Mouse (Mus musculus) hindbrain, embryonic 14.5 days (tissue): ENCODE results near the gene Ephb1. TPM values are rescaled to one million over a fixed set of nuclear protein-coding genes. Genes with fewer than 3 reads are reported as not detected.

Experiments used
- ATAC-seq: fragments of 200-750 bp; cut with Nextera tagmentation; 2 replicates; pipeline ENCODE4 v1.8.0; 2017; ENCODE audit warnings: moderate number of reproducible peaks, mild to moderate bottlenecking, moderate TSS enrichment, moderate library complexity; ENCODE audit not compliant: low FRiP score
- DNase-seq: peaks from one replicate; pipeline ENCODE4 v3.0.0-alpha.2; 2015; ENCODE audit warnings: low spot score
- H3K27ac ChIP-seq: fragments of 300-500 bp; sonication (generic); 2 replicates; pipeline ENCODE4 v1.5.1; 2014; ENCODE audit warnings: mild to moderate bottlenecking, moderate library complexity
- H3K27me3 ChIP-seq: fragments of 300-500 bp; sonication (generic); 2 replicates; pipeline ENCODE4 v1.6.1; 2014; ENCODE audit warnings: mild to moderate bottlenecking, low read length, mixed read lengths; ENCODE audit not compliant: control insufficient read depth, insufficient read depth
- H3K36me3 ChIP-seq: fragments of 300-500 bp; sonication (generic); replicated peaks from 2 replicates; pipeline ENCODE4 v1.6.1; 2014; ENCODE audit not compliant: control insufficient read depth, insufficient read depth
- H3K4me1 ChIP-seq: fragments of 300-500 bp; sonication (generic); replicated peaks from 2 replicates; pipeline ENCODE4 v1.6.1; 2014; ENCODE audit warnings: antibody characterized with exemption, low read length, mixed read lengths; ENCODE audit not compliant: control insufficient read depth, insufficient read depth
- H3K4me2 ChIP-seq: fragments of 300-500 bp; sonication (generic); replicated peaks from 2 replicates; pipeline ENCODE4 v1.6.1; 2014; ENCODE audit warnings: mild to moderate bottlenecking, moderate library complexity
- H3K4me3 ChIP-seq: fragments of 300-500 bp; sonication (generic); replicated peaks from 2 replicates; pipeline ENCODE4 v1.5.1; 2014; ENCODE audit warnings: mild to moderate bottlenecking, low read length
- H3K9ac ChIP-seq: fragments of 300-500 bp; sonication (generic); 2 replicates; pipeline ENCODE4 v1.6.1; 2014
- H3K9me3 ChIP-seq: fragments of 300-500 bp; sonication (generic); 2 replicates; pipeline ENCODE4 v1.6.1; 2016; ENCODE audit warnings: low read length; ENCODE audit not compliant: control insufficient read depth
- WGBS: fragments of 180-500 bp; shearing (Covaris S2); extraction: QIAGEN DNeasy Blood & Tissue Kit; methylation state at CpG from one replicate; pipeline ENCODE4 v1.1.7; 2014; 5-methylcytosine and 5-hydroxymethylcytosine counted together
- polyA plus RNA-seq: library from polyadenylated mRNA; unstranded; fragments of >200 nt; fragmentation: Nextera tagmentation; extraction: Ambion mirVana; gene quantifications from 2 replicates; pipeline ENCODE4 v1.2.1, GENCODE M21; 2014

The Ephb1 gene
- polyA plus RNA-seq, 1 experiment from 2014 or later = 52.2 TPM

DNA sequence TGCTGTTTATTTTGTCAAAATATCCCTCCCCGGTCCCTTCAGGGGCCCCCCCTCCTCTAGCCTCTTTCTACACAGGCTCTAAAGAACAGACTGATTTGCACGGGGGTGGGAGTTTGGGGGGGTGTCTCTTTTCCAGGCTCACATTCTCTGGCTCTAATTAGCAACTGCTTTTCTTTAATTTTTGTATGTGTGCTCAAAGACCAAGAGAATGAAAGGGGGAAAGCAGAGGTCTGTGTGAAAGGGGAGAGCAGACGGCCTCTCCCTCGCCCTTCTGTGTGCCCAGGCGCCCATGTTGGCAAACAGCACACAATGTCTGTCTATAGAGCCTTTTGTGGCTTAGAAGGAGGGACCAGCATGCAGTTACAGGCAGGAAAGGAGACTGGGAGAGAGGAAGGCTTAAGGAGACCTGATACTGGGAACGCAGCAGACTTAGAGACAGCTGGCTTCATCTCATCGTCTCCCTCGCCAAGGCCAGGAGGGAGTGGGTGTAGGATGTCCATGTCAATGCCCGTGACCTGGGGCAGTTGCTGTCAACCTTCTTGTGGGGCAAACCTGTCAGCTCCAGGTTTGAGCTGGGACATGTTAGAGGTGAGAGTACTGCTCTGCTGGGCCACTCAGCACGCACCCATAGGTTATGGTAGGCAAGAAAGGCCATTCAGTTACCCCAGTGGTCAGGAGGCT, 172.5 kb downstream of the Ephb1 start:
- ATAC-seq = peak; percentile 74; the same call in 1 of the 2 replicates

DNA sequence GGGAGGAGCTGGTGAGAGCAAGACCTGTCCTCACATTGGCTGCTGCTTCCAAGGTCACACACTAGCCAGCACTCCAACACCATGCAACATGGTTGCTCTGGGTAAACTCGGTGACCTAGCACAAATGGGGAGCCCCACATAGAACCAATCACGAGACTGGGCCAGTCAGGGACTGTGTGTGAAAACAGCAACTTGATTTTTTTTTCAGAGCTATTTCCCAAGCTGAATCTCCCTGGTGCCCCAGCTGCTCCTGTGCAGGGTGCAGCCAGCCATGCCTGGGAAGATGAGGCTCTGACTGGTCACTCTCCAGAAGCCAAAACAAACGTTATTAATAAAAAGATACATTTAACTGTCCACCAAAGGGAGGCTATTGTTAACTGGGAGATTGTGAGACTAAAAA, 173.2 kb downstream of the Ephb1 start:
- DNase-seq = no peak
- Histone ChIP-seq H3K27me3 (no peaks in the 10 kb centered on the region), H3K4me3 (no peak overlapping the region), H3K36me3 (no peaks in the 10 kb centered on the region), H3K9ac (no peak overlapping the region), H3K4me1 (peaks cover 30% of the 10 kb centered on the region), H3K27ac (peak overlapping the region; percentile 38; the same call in 1 of the 2 replicates), H3K4me2 (no peak overlapping the region), H3K9me3 (no peaks in the 10 kb centered on the region)
- 0 out of 2 replicates have a peak, but pooled peaks have one; percentile 18 for ATAC-seq
- 23% methylated on average over 3 of the region's 3 CpGs for WGBS

More for the DNA sequence above, 172.5 kb downstream of the Ephb1 start:
- Histone ChIP-seq H3K9ac (no peak overlapping the region), H3K27me3 (no peaks in the 10 kb centered on the region), H3K4me3 (no peak overlapping the region), H3K4me1 (peaks cover 30% of the 10 kb centered on the region), H3K27ac (no peak overlapping the region; the same call in 1 of the 2 replicates), H3K4me2 (no peak overlapping the region), H3K36me3 (no peaks in the 10 kb centered on the region), H3K9me3 (no peaks in the 10 kb centered on the region)
- DNase-seq = no peak
- 58% methylated on average over 10 of the region's 10 CpGs for WGBS

DNA sequence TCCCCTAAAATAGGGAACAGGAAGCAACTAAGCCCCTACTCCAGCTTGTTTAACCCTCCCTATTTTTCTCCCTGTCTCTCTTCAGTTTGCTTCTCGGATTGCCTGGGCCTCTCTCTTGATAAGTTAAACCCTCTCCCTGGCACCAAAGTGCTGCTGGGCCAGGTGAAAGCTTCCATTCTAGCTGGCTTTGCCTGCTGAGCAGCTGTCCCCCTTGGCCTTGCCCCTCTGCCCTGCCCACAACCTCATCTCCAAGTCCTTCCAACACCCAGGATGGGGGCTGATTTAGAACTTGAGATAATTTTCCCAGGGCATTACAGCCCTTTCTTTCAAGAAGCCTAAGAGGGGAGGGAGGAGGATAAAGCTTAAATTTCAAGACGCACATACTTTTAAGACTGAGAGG, 174.0 kb downstream of the Ephb1 start:
- ATAC-seq = no peak
- Histone ChIP-seq H3K27ac (peak overlapping the region; percentile 38; the same call in 1 of the 2 replicates), H3K9me3 (no peaks in the 10 kb centered on the region), H3K4me3 (no peak overlapping the region), H3K36me3 (no peaks in the 10 kb centered on the region), H3K4me1 (peaks cover 30% of the 10 kb centered on the region), H3K27me3 (no peaks in the 10 kb centered on the region), H3K9ac (no peak overlapping the region), H3K4me2 (no peak overlapping the region)
- WGBS = 61% methylated on average over 2 of the region's 2 CpGs
- DNase-seq = no peak

DNA sequence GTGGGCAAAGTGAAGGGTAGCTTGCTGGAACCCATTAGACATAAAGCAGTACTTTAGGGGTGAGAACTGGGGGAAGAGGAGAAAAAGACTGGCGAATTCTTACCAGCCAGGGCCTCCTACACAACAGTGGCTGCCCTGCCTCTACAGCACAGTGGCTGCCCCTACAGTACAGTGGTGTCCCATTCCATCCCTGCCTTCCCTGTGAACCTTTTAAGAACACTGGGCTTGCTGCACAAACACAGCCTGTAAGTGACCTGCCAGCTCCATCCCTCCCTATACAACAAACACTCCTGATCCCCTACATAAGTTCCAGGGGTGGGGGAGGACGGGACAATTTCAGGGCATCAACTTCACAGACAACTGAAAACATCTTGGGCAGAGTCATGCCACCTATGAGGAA, 174.4 kb downstream of the Ephb1 start:
- no peaks in the 10 kb centered on the region for H3K27me3 ChIP-seq
- no peak for ATAC-seq
- peaks cover 30% of the 10 kb centered on the region for H3K4me1 ChIP-seq
- H3K27ac ChIP-seq = no peak overlapping the region
- H3K9ac ChIP-seq = no peak overlapping the region
- DNase-seq = no peak
- 70% methylated on average over 2 of the region's 2 CpGs for WGBS
- H3K4me3 ChIP-seq = no peak overlapping the region
- H3K36me3 ChIP-seq = no peaks in the 10 kb centered on the region
- H3K4me2 ChIP-seq = no peak overlapping the region
- no peaks in the 10 kb centered on the region for H3K9me3 ChIP-seq

DNA sequence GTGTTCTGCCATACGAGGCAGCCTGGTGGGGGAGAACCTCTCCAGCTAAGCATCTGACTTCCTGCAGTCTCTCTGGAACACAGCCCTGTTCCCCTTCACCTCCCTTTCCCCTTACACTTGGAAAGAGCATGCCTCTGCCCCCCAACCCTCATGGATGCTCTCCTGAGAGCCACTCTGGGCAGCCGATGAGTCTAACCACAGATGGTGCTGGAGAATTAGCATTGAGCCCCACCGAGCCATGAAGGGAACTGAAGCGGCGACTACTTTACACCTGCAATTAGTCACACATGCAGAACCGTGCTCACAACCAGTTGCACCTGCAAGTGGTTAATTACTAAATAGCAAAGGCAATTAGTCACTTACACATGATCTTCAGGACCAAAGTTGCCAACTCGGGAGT, 184.8 kb downstream of the Ephb1 start:
- Histone ChIP-seq H3K27me3 (no peaks in the 10 kb centered on the region), H3K27ac (no peak overlapping the region), H3K4me1 (no peaks in the 10 kb centered on the region), H3K36me3 (no peaks in the 10 kb centered on the region), H3K9ac (no peak overlapping the region), H3K4me3 (no peak overlapping the region), H3K9me3 (no peaks in the 10 kb centered on the region), H3K4me2 (no peak overlapping the region)
- ATAC-seq (no peak), DNase-seq (no peak)
- 57% methylated on average over 7 of the region's 7 CpGs for WGBS

DNA sequence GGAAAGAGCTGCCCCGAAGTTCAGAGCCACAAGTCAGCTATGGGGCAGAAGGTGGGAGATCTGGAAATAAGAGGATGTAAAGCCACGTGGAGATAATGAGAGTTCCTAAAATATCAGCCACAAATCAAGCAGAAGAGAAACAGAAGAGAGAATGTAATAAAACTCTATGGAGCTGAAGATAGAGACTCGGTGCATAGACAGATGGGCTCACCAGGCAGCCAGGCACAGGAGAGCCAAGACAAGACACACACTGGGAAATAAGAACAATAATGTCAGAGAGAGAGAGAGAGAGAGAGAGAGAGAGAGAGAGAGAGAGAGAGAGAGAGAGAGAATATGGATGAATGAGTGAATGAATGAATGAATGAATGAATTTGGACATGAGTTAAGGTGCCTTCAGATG, 198.6 kb downstream of the Ephb1 start:
- no peak overlapping the region for H3K9ac ChIP-seq
- H3K9me3 ChIP-seq = no peaks in the 10 kb centered on the region
- ATAC-seq = no peak
- no peak overlapping the region for H3K4me2 ChIP-seq
- no peak overlapping the region for H3K27ac ChIP-seq
- H3K4me1 ChIP-seq = no peaks in the 10 kb centered on the region
- no peaks in the 10 kb centered on the region for H3K36me3 ChIP-seq
- no peak for DNase-seq
- WGBS = 70% methylated on average over 3 of the region's 3 CpGs
- H3K27me3 ChIP-seq = no peaks in the 10 kb centered on the region
- no peak overlapping the region for H3K4me3 ChIP-seq

DNA sequence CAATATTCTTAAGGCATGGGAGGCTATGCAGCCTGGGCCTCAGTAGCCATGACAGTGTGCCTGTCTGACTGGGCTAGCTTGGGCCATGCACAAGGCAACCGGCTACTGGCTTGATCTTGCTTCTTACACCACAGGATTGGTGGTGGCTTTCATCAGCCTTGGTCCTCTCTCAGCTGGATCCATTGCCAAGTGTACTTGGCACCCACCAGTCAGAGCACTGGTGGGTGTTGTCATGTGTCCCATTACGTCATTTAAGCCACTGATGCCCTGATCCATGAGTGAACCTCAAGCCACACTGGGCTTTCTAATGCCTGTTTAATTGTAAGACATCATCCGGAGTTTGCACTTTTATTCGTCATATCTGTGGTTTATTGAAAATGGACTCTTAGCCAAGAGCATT, 215.3 kb downstream of the Ephb1 start:
- peak overlapping the region; percentile 38; the same call in 1 of the 2 replicates for H3K27ac ChIP-seq
- H3K4me2 ChIP-seq = no peak overlapping the region
- WGBS = 91% methylated on average over 4 of the region's 4 CpGs

DNA sequence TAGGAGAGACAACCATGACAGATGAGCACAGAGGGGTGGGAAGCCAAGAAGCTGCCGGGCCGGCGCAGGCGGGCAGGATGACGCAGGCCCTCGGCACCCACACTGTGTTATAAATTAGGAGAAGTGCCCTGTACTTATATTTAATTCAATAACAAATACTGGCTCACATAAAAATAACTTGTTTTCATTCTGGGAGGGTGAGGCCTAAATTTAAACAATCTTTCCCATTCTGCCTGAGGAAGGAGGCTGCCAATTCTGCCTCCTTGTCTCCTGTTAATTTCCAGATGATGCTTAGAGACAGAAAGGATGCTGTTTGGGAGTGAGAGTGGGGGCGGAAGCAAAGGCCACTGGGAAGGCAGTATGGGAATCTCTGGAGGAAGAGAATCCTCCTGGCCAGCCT, 215.8 kb downstream of the Ephb1 start:
- ATAC-seq = no peak
- Histone ChIP-seq H3K4me3 (no peak overlapping the region), H3K4me1 (peaks cover 9% of the 10 kb centered on the region), H3K9me3 (no peaks in the 10 kb centered on the region), H3K36me3 (0 out of 2 replicates have a peak, but pooled peaks cover under 1% of the 10 kb centered on the region), H3K27ac (peak overlapping the region; percentile 38), H3K9ac (no peak overlapping the region), H3K27me3 (no peaks in the 10 kb centered on the region), H3K4me2 (no peak overlapping the region)
- 49% methylated on average over 7 of the region's 7 CpGs for WGBS
- DNase-seq = no peak

More for the DNA sequence above, 215.3 kb downstream of the Ephb1 start:
- Histone ChIP-seq H3K9ac (no peak overlapping the region), H3K9me3 (no peaks in the 10 kb centered on the region), H3K4me1 (peaks cover 9% of the 10 kb centered on the region), H3K4me3 (no peak overlapping the region), H3K27me3 (no peaks in the 10 kb centered on the region), H3K36me3 (0 out of 2 replicates have a peak, but pooled peaks cover 3% of the 10 kb centered on the region)
- DNase-seq (no peak), ATAC-seq (no peak)

DNA sequence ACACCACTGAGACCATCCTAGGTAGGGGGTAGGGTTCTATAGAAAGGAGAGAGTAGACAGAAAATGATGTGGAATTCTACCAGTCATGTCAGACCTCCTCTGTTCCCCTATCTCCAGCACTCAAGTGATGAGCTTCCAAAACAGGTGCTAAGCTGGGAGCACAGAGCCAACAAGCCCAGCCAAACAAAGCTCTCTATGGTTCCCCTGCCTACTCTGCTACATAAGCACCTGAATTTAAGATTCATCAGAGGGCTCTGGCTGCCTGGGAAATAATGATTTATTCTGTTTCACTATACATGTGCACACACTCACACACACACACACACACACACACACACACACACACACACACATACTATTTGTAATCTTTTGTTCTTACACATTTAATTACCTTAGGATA, 216.3 kb downstream of the Ephb1 start:
- no peaks in the 10 kb centered on the region for H3K27me3 ChIP-seq
- no peak overlapping the region for H3K9ac ChIP-seq
- H3K36me3 ChIP-seq = no peaks in the 10 kb centered on the region
- DNase-seq (no peak), ATAC-seq (no peak)
- H3K9me3 ChIP-seq = no peaks in the 10 kb centered on the region
- no peak overlapping the region for H3K4me2 ChIP-seq
- peak overlapping the region; percentile 38; the same call in 1 of the 2 replicates for H3K27ac ChIP-seq
- no peak overlapping the region for H3K4me3 ChIP-seq
- H3K4me1 ChIP-seq = peaks cover 9% of the 10 kb centered on the region

DNA sequence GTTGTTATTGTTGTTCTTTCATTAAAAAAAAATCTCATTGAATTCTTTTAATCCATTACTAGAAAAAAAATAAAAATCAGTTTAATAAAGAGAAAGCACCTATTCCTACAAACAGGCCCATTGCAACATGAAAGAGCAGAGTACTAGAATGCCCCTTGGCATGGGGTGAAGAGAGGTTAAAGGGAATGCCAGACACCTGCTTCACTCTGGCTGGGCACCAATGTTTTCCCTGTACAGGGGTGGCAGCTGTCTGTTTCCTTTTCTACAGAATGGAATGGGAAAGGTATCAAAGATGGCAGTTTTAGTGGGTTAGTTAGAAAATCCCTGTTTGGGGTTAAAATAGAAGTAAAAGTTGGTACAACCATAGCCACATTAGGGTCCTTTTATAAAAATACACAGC, 224.0 kb downstream of the Ephb1 start:
- peaks cover 10% of the 10 kb centered on the region for H3K4me1 ChIP-seq
- no peaks in the 10 kb centered on the region for H3K36me3 ChIP-seq
- H3K4me2 ChIP-seq = no peak overlapping the region
- no peak overlapping the region for H3K4me3 ChIP-seq
- no peak overlapping the region for H3K27ac ChIP-seq
- H3K9me3 ChIP-seq = no peaks in the 10 kb centered on the region
- no peaks in the 10 kb centered on the region for H3K27me3 ChIP-seq
- no peak for DNase-seq
- no peak for ATAC-seq
- no peak overlapping the region for H3K9ac ChIP-seq
